Mouse (Mus musculus) heart, embryonic 11.5 days (tissue): ENCODE data around the gene Mybpc2. TPM values are rescaled to one million over a fixed set of nuclear protein-coding genes. Genes with fewer than 3 reads are reported as not detected.

ENCODE experiments used
- ATAC-seq: fragments of 200-750 bp; cut with Nextera tagmentation; replicated peaks from 2 replicates; pipeline ENCODE4 v1.8.0; 2017; ENCODE audit warnings: moderate library complexity; ENCODE audit not compliant: insufficient number of reproducible peaks, low FRiP score, low TSS enrichment
- H3K27ac ChIP-seq: fragments of 300-500 bp; sonication (generic); 2 replicates; pipeline ENCODE4 v1.5.1; 2014; ENCODE audit warnings: mild to moderate bottlenecking, low read depth, low read length
- H3K27me3 ChIP-seq: fragments of 300-500 bp; sonication (generic); 2 replicates; pipeline ENCODE4 v1.6.1; 2014; ENCODE audit warnings: mild to moderate bottlenecking, low read length, mixed read lengths; ENCODE audit not compliant: control insufficient read depth, insufficient read depth
- H3K36me3 ChIP-seq: fragments of 300-500 bp; sonication (generic); 2 replicates; pipeline ENCODE4 v1.6.1; 2014; ENCODE audit warnings: mild to moderate bottlenecking, low read length, moderate library complexity, mixed read lengths; ENCODE audit not compliant: control insufficient read depth, insufficient read depth
- H3K4me1 ChIP-seq: fragments of 300-500 bp; sonication (generic); 2 replicates; pipeline ENCODE4 v1.6.1; 2014; ENCODE audit warnings: low read length; ENCODE audit not compliant: control insufficient read depth, insufficient read depth
- H3K4me2 ChIP-seq: fragments of 300-500 bp; sonication (generic); 2 replicates; pipeline ENCODE4 v1.6.1; 2014; ENCODE audit warnings: mild to moderate bottlenecking, moderate library complexity
- H3K4me3 ChIP-seq: fragments of 300-500 bp; sonication (generic); 2 replicates; pipeline ENCODE4 v1.5.1; 2014; ENCODE audit warnings: low read depth, low read length
- H3K9ac ChIP-seq: fragments of 300-500 bp; sonication (generic); 2 replicates; pipeline ENCODE4 v1.6.1; 2014; ENCODE audit warnings: mild to moderate bottlenecking, low read depth, low read length, moderate library complexity
- H3K9me3 ChIP-seq: fragments of 300-500 bp; sonication (generic); replicated peaks from 2 replicates; pipeline ENCODE4 v1.6.1; 2016; ENCODE audit warnings: low read length; ENCODE audit not compliant: control insufficient read depth
- WGBS: fragments of 180-500 bp; shearing (Covaris S2); extraction: QIAGEN DNeasy Blood & Tissue Kit; methylation state at CpG from one replicate; pipeline ENCODE4 v1.1.7; 2014; ENCODE audit not compliant: insufficient replicate concordance; 5-methylcytosine and 5-hydroxymethylcytosine counted together
- polyA plus RNA-seq: library from polyadenylated mRNA; unstranded; fragments of >200 nt; fragmentation: Nextera tagmentation; extraction: Ambion mirVana; gene quantifications from 2 replicates; pipeline ENCODE4 v1.2.1, GENCODE M21; 2014

Gene Mybpc2
- polyA plus RNA-seq, 1 experiment from 2014 or later = 0.47 TPM

- Histone ChIP-seq H3K27me3 (no peaks in the 10 kb centered on the region), H3K4me2 (peak overlapping the region; percentile 71), H3K36me3 (no peaks in the 10 kb centered on the region), H3K4me1 (peaks cover 61% of the 10 kb centered on the region), H3K27ac (peak overlapping the region; percentile 100), H3K9ac (peak overlapping the region; percentile 96), H3K9me3 (no peaks in the 10 kb centered on the region), H3K4me3 (peak overlapping the region; percentile 58)
- WGBS = 10% methylated on average over 9 of the region's 9 CpGs
- peak; percentile 69 for ATAC-seq
These were observed 51.4 kb downstream of the Mybpc2 start for GRCm38 (mm10) chr7:44472961-44473646.

DNA sequence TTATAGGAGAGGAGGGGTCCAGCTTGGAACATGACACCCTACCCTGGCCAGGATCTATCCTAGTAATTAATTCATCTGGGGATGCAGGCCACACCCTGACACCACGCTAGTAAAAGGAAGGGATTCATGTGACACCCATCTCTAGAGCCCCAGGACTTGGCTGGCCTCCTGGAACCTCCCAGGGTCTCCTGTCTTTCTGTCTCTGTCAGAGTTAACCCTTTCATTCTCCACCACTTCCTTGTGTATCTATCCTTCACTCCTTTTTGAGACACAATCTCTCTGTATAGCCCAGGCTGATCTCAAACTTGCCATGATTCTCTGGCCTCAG is 51.9 kb downstream of the Mybpc2 start:
- no peak overlapping the region for H3K4me3 ChIP-seq
- no peaks in the 10 kb centered on the region for H3K36me3 ChIP-seq

DNA sequence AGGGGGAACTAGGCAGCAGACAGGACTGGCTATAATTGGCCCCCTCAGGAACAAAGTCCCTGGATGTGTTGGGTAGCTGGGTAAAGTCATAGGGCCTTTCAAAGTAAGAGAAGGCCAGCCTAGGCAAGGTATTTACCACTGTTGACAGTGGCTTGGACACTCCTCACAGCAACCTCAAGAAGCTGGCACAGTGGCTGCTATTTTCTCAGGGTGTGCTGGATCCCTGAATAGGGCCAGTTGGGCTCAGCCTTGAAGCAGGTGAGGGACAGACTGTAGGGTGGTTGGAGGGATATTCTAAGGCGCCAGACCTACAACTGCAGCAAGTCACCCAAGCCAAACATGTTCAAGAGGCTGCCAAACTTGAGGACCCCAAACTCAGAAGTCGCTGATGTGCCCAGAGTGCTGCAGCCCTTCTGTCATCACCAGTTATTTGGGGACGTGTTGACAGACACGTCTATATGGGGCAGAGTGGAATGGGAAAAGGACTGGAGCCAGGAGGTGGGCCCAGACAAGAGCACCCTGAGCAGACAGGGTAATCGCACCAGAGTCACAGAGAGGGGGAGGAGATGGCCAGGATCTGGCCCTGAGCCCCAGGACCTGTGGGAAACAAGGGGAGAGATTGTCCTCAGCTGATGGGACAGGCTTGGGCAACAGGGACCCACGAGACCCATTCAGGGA is 52.4 kb downstream of the Mybpc2 start:
- Histone ChIP-seq H3K9me3 (no peaks in the 10 kb centered on the region), H3K4me2 (peak overlapping the region; percentile 71), H3K36me3 (no peaks in the 10 kb centered on the region), H3K4me3 (no peak overlapping the region), H3K27ac (peak overlapping the region; percentile 100), H3K27me3 (no peaks in the 10 kb centered on the region), H3K9ac (peak overlapping the region; percentile 96), H3K4me1 (peaks cover 61% of the 10 kb centered on the region)
- WGBS = 24% methylated on average over 6 of the region's 6 CpGs
- ATAC-seq = peak; percentile 23

More for the DNA sequence above, 51.9 kb downstream of the Mybpc2 start:
- WGBS = 0% methylated on average over 1 of the region's 1 CpGs
- H3K27ac ChIP-seq = peak overlapping the region; percentile 100
- H3K4me1 ChIP-seq = peaks cover 61% of the 10 kb centered on the region
- no peak for ATAC-seq
- H3K27me3 ChIP-seq = no peaks in the 10 kb centered on the region
- peak overlapping the region; percentile 96 for H3K9ac ChIP-seq
- peak overlapping the region; percentile 71 for H3K4me2 ChIP-seq
- H3K9me3 ChIP-seq = no peaks in the 10 kb centered on the region

DNA sequence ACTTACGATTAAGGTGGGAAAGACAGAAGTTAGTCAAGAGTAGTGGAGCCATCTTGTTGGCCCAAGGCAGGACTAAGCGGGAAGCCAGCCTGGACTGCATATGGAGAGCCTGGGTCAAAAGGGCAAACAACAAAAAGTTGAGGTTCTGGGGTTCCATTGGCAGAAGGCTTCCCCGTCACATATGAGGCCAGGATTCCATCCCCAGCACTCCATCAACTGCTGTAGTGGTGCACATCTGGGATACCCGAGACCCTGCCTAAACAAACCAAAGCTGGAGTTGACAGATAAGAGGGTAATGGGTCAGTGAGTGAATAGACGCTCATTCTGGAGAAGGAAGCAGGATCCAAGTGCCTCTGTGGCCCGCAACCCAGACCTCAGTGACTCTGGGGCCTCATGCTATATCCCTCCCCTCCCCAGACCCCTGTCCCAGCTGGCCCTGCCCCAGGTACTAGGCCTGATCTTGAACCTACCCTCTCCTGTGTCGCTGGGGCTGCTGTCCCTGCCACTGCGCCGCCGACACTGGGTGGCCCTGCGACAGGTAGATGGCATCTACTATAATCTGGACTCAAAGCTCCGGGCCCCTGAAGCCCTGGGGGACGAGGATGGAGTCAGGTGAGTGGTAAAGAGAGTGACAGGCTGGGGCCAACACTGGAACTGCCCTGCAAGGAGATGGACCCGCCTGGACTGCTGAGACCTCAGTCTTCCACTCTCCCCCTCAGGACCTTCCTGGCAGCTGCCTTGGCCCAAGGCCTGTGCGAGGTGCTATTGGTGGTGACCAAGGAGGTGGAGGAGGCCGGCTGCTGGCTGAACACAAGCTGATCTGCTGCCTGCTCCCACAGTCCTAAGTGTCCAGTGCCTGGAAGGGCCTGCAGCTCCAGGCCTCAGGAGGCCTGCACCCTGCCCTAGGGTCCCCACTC is 53.5 kb downstream of the Mybpc2 start:
- H3K36me3 ChIP-seq = no peaks in the 10 kb centered on the region
- H3K9me3 ChIP-seq = no peaks in the 10 kb centered on the region
- no peak for ATAC-seq
- H3K27ac ChIP-seq = peak overlapping the region; percentile 100
- peak overlapping the region; percentile 43; the same call in 1 of the 2 replicates for H3K9ac ChIP-seq
- H3K27me3 ChIP-seq = no peaks in the 10 kb centered on the region
- H3K4me1 ChIP-seq = peaks cover 61% of the 10 kb centered on the region
- WGBS = 67% methylated on average over 16 of the region's 16 CpGs
- no peak overlapping the region for H3K4me3 ChIP-seq
- peak overlapping the region; percentile 84 for H3K4me2 ChIP-seq

DNA sequence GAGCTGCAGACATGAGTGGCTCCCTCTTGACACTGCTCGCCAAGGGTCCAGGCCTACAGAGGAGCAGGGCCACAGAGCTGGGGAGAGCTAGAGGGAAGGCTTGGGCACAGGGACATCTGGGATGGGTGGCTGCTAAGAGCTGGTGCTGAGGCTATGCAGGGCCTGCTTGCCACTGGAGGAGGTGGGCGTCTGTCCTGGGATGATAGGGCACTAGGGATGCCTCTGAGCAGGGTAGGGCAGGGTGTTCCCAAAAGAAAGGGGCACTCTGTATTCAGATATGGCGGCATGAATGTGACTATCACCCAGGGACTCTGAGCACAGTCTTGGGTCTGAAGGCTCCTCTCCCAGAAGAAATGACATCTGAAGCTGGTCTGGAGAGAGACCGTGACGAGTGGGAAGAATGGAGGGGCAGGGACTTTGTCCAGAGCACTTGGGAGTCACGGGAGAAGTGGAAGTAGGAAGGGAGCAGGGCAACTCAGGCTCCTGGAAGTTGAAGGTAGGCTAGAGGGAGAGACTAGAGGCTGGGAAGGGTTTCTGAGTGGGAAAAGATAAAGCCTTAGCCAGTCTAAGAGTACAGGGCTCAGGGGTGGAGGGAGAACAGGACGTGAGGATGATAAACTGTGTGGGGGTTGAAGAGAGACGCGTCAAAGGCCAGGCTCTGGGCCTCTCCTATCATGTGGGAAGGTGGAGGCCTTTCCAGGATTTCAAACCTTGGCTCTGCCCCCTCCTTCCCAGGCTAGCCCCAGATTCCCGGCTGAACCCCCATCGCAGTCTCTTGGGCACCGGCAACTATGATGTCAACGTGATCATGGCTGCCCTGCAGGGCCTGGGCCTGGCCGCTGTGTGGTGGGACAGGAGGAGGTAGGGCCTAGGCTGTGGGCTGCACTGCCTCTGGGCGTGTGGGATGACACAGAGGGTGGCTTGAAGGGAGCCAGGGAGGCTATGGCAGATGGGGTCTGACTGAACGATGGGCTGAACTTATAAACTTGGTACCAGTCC is 54.5 kb downstream of the Mybpc2 start:
- Histone ChIP-seq H3K9ac (peak overlapping the region; percentile 73), H3K27ac (peak overlapping the region; percentile 100), H3K4me2 (peak overlapping the region; percentile 84)

GRCm38 (mm10) chr7:44468644-44469285 is 55.7 kb downstream of the Mybpc2 start:
- Histone ChIP-seq H3K4me2 (peak overlapping the region; percentile 84), H3K4me3 (peak overlapping the region; percentile 55), H3K36me3 (no peaks in the 10 kb centered on the region), H3K4me1 (peaks cover 63% of the 10 kb centered on the region), H3K27me3 (peaks cover 7% of the 10 kb centered on the region), H3K9me3 (no peaks in the 10 kb centered on the region), H3K27ac (peak overlapping the region; percentile 100), H3K9ac (peak overlapping the region; percentile 73)
- no peak for ATAC-seq
- 36% methylated on average over 15 of the region's 15 CpGs for WGBS

More for the DNA sequence above, 54.5 kb downstream of the Mybpc2 start:
- Histone ChIP-seq H3K9me3 (no peaks in the 10 kb centered on the region), H3K4me1 (peaks cover 60% of the 10 kb centered on the region), H3K4me3 (peak overlapping the region; percentile 55), H3K27me3 (no peaks in the 10 kb centered on the region), H3K36me3 (no peaks in the 10 kb centered on the region)
- no peak for ATAC-seq
- 53% methylated on average over 16 of the region's 16 CpGs for WGBS

GRCm38 (mm10) chr7:44467811-44468411 is 56.5 kb downstream of the Mybpc2 start, which contains the start of gene Josd2:
TSS of gene Josd2 (plus strand) at chr7:44467980.
- H3K4me1 ChIP-seq = peaks cover 61% of the 10 kb centered on the region
- H3K4me2 ChIP-seq = peak within 1 kb of the TSS; percentile 84
- ATAC-seq = peak; percentile 78
- H3K9ac ChIP-seq = peak within 1 kb of the TSS; percentile 73
- peak within 1 kb of the TSS; percentile 55 for H3K4me3 ChIP-seq
- peak within 1 kb of the TSS; percentile 100 for H3K27ac ChIP-seq
- no peaks in the 10 kb centered on the region for H3K36me3 ChIP-seq
- WGBS = under 1% methylated on average over 42 of the region's 42 CpGs
- H3K27me3 ChIP-seq = peaks cover 16% of the 10 kb centered on the region
- no peaks in the 10 kb centered on the region for H3K9me3 ChIP-seq
